Mouse (Mus musculus) lung, adult 2 months (tissue): ENCODE data around the gene Otop2.

Source experiments
- CTCF ChIP-seq: fragments of 200-500 bp; IDR thresholded peaks from 2 replicates; pipeline ENCODE4 v1.5.1; 2011; ENCODE audit warnings: mild to moderate bottlenecking, low read length, control low read depth; ENCODE audit not compliant: insufficient read depth
- POLR2A ChIP-seq: fragments of 200-500 bp; IDR thresholded peaks from 2 replicates; pipeline ENCODE4 v1.6.1; 2011; ENCODE audit warnings: low read depth, mild to moderate bottlenecking, control low read depth, low read length, borderline replicate concordance; ENCODE audit errors: extremely low read depth

DNA sequence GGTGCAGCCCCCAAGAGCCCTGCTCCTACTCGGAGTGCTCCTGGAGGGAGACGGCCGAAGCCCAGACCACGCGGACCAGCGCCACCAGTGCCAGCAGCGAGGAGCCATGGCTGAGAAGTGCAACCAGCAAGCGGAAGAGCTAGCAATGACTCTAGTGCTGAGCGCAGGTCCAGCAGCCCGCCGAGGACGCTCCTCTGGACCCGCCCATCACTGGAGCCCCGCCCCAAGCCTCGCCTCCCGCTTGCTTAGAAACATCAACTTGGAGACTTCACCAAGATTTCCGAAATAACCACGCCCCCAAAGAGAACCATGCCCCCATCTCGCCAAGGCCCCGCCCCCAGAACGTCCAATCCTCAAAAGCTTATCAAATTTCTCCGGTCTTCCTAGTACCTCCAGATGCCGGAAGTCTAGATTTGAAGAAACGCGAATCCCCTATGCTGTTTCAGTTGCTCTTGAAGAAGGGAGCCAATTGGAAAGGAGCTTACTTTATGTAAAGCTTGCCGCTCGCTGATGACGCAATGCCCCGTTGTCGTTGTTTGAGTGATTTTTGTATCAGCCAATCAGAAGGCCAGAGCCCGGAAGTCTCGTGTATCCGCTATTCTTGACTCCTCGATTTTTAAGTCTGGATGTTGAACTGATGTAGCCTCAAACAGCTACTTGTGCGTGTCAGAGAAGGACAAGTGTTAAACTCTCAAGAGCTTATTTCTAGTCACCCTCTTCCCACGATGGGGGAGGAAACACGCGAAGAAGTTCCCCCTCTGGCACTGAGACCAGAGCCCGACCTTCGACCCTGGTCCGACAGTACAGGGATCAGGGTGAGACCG is 30.0 kb upstream of the Otop2 start, which contains the start of gene Fdxr:
- TF ChIP-seq POLR2A (peak; percentile 98), CTCF (no peak)
